Mouse (Mus musculus): Measurements from ENCODE around the gene Mllt3.

- TF ChIP-seq ELF1 (IDR thresholded peaks at IDR 0.05; ENCODE audit: low read depth, low read length): no peak
- no peak for TF ChIP-seq CTCF (IDR thresholded peaks at IDR 0.05 in 2 of 3, conservative IDR thresholded peaks at IDR 0.05 in 1 of 3; ENCODE audit: control insufficient read depth in 1 of 3, insufficient read depth in 1 of 3, low read depth in 2 of 3, low read length in 3 of 3, poor library complexity in 1 of 3, severe bottlenecking in 1 of 3)
- peak; percentile 97 for TF ChIP-seq NRF1 (IDR thresholded peaks at IDR 0.05; ENCODE audit: insufficient read depth, low read depth, low read length, poor library complexity, severe bottlenecking)
- TF ChIP-seq MEF2A (IDR thresholded peaks at IDR 0.05; ENCODE audit: extremely low read depth, insufficient replicate concordance, low read depth, low read length, poor library complexity, severe bottlenecking): no peak
- TF ChIP-seq USF1 (IDR thresholded peaks at IDR 0.05; ENCODE audit: low read depth, low read length): no peak
- TF ChIP-seq POLR2A (IDR thresholded peaks at IDR 0.05; ENCODE audit: control insufficient read depth in 1 of 2, insufficient read depth in 1 of 2, low read depth in 1 of 2, low read length in 2 of 2, poor library complexity in 1 of 2): peak; percentile 29 to 61; a peak in 1 of 4 replicates
- no peak for TF ChIP-seq ZC3H11A (IDR thresholded peaks at IDR 0.05; ENCODE audit: low read depth, low read length)
- no peak for TF ChIP-seq TAL1 (IDR thresholded peaks at IDR 0.05; ENCODE audit: low read length)
These were observed at the start of gene Mllt3 for GRCm38 (mm10) chr4:88033216-88033653.

Data from MEL (cell line).